9 mouse cellular contexts compared by ENCODE assay signal in genomic region chr9:23462949-23463608, GRCm38 (mm10).
DNase-seq lines count a peak whose midpoint lies in the region; ATAC-seq lines count a peak whose summit lies in the region.
"Had no signal": no experiment of that assay in that cellular context is flagged by ENCODE, and none has a peak within 500 bp of the region (broad histone marks: within the 10 kb centered on the region; RNA-seq: fewer than 3 reads in every experiment).

No protein-coding gene starts in this region.

- 47% methylated on average over 3 of the region's 3 CpGs for WGBS in kidney, embryonic 16.5 days

- H3K27me3 ChIP-seq in kidney, embryonic 16.5 days (ENCODE audit: insufficient read depth, low read length): no peaks in the 10 kb centered on the region

- peak; percentile 76; the same call in 1 of the 2 replicates for ATAC-seq in kidney, embryonic 16.5 days (ENCODE audit: low FRiP score, low TSS enrichment)

- no peak overlapping the region for H3K9ac ChIP-seq in kidney, embryonic 16.5 days (replicated peaks; ENCODE audit: low read length)

- H3K36me3 ChIP-seq in kidney, embryonic 16.5 days (ENCODE audit: insufficient read depth, low read length): no peaks in the 10 kb centered on the region

- no peak overlapping the region for H3K4me3 ChIP-seq in kidney, embryonic 16.5 days (ENCODE audit: low read length)
- H3K4me3 ChIP-seq: myocyte had no signal

- no peaks in the 10 kb centered on the region for H3K4me1 ChIP-seq in kidney, embryonic 16.5 days (ENCODE audit: insufficient read depth, low read length)

- no peak overlapping the region for H3K4me2 ChIP-seq in kidney, embryonic 16.5 days (replicated peaks; ENCODE audit: low read depth, low read length)

- no peaks in the 10 kb centered on the region for H3K9me3 ChIP-seq in kidney, embryonic 16.5 days (ENCODE audit: low read length)

- DNase-seq in adrenal gland, postnatal 14 days: peak; percentile 61
- DNase-seq in adrenal gland, postnatal 25 days: no peak
- DNase-seq in right cerebral cortex, adult 18-20 months: peak; percentile 58
- no peak for DNase-seq in right cerebral cortex, postnatal 25 days
- peak; percentile 7 for DNase-seq in lung, postnatal 25 days (ENCODE audit: low spot score)
- DNase-seq in B cell, adult 2 months: no peak
- DNase-seq in yolk sac, embryonic 10.5 days (ENCODE audit: low spot score): no peak

- no peak overlapping the region for H3K27ac ChIP-seq in kidney, embryonic 16.5 days (ENCODE audit: low read length)

Comparison
In these comparisons a context has a peak if more than half of its experiments do, and no peak if none do; other contexts are left out.
1. DNase-seq: peak in adrenal gland, postnatal 14 days (single experiment), right cerebral cortex, adult 18-20 months (single experiment) and lung, postnatal 25 days (single experiment); none in adrenal gland, postnatal 25 days (single experiment), right cerebral cortex, postnatal 25 days (single experiment), B cell, adult 2 months (0 of 2) and yolk sac, embryonic 10.5 days (single experiment).